Mouse (Mus musculus) stomach, postnatal 0 days (tissue): ENCODE data around the gene Rhbdd1. TPM values are rescaled to one million over a fixed set of nuclear protein-coding genes. Genes with fewer than 3 reads are reported as not detected.

Source experiments
- ATAC-seq: fragments of 200-750 bp; cut with Nextera tagmentation; 2 replicates; pipeline ENCODE4 v1.8.0; 2017; ENCODE audit not compliant: low FRiP score, low TSS enrichment
- DNase-seq: peaks from one replicate; pipeline ENCODE4 v3.0.0-alpha.2; 2016; ENCODE audit warnings: low spot score
- H3K27ac ChIP-seq: fragments of 300-500 bp; sonication (generic); replicated peaks from 2 replicates; pipeline ENCODE4 v1.5.1; 2014; ENCODE audit warnings: mild to moderate bottlenecking, control low read depth
- H3K27me3 ChIP-seq: fragments of 300-500 bp; sonication (generic); 2 replicates; pipeline ENCODE4 v1.6.1; 2014; ENCODE audit warnings: low read length; ENCODE audit not compliant: control insufficient read depth, insufficient read depth
- H3K36me3 ChIP-seq: fragments of 300-500 bp; sonication (generic); 2 replicates; pipeline ENCODE4 v1.6.1; 2014; ENCODE audit warnings: low read length, mixed read lengths; ENCODE audit not compliant: control insufficient read depth, insufficient read depth
- H3K4me1 ChIP-seq: fragments of 300-500 bp; sonication (generic); replicated peaks from 2 replicates; pipeline ENCODE4 v1.6.1; 2014; ENCODE audit warnings: antibody characterized with exemption; ENCODE audit not compliant: control insufficient read depth, insufficient read depth
- H3K4me2 ChIP-seq: fragments of 300-500 bp; sonication (generic); replicated peaks from 2 replicates; pipeline ENCODE4 v1.6.1; 2014; ENCODE audit warnings: low read depth, mild to moderate bottlenecking, control low read depth, moderate library complexity
- H3K4me3 ChIP-seq: fragments of 300-500 bp; sonication (generic); 2 replicates; pipeline ENCODE4 v1.5.1; 2014; ENCODE audit warnings: low read depth, low read length, control low read depth
- H3K9ac ChIP-seq: fragments of 300-500 bp; sonication (generic); 2 replicates; pipeline ENCODE4 v1.6.1; 2014; ENCODE audit warnings: mild to moderate bottlenecking, low read length, control low read depth, mixed read lengths
- H3K9me3 ChIP-seq: fragments of 300-500 bp; sonication (generic); 2 replicates; pipeline ENCODE4 v1.6.1; 2016; ENCODE audit warnings: low read length; ENCODE audit not compliant: control insufficient read depth
- CTCF ChIP-seq: IDR thresholded peaks from 2 replicates; pipeline ENCODE4 v1.5.1; 2016; ENCODE audit warnings: antibody characterized with exemption, low read depth, mild to moderate bottlenecking, moderate library complexity
- EP300 ChIP-seq: optimal IDR thresholded peaks from 2 replicates; pipeline ENCODE3; 2016; ENCODE audit warnings: antibody characterized with exemption
- WGBS: fragments of 180-500 bp; shearing (Covaris S2); extraction: QIAGEN DNeasy Blood & Tissue Kit; methylation state at CpG from one replicate; pipeline ENCODE4 v1.1.7; 2014; 5-methylcytosine and 5-hydroxymethylcytosine counted together
- polyA plus RNA-seq: library from polyadenylated mRNA; unstranded; fragments of >200 nt; fragmentation: Nextera tagmentation; extraction: Ambion mirVana; gene quantifications from 2 replicates; pipeline ENCODE4 v1.2.1, GENCODE M21; 2015

Gene Rhbdd1
- polyA plus RNA-seq, 1 experiment from 2014 or later: 7.5 TPM

DNA sequence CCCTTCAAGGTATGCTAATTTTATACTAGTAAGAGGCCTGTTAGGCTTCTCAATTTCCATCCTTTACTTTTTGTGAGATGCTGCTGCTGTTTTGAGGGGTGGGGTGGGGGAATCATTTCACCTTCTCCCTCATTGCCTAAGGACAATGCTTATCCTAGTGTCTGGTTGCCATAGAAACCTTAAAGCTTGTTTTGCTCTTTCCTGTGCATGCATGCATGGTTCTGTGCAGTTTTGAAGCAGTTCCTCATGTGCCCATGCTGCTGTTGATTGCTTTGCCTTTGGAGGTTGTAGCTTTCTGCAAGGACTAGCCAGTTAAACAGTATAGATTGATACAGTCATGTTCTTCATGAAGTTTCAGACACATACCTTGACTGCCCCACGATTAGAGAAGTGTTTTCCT is 5.2 kb downstream of the Rhbdd1 start:
- no peak for ATAC-seq

GRCm38 (mm10) chr1:82324131-82324785 is 8.0 kb downstream of the Rhbdd1 start:
- WGBS: 30% methylated on average over 4 of the region's 4 CpGs
- ATAC-seq (no peak), DNase-seq (no peak)
- no peaks in the 10 kb centered on the region for H3K36me3 ChIP-seq
- no peak overlapping the region for H3K4me3 ChIP-seq
- peak overlapping the region; percentile 18; the same call in 1 of the 2 replicates for H3K9ac ChIP-seq
- no peaks in the 10 kb centered on the region for H3K4me1 ChIP-seq
- no peak overlapping the region for H3K27ac ChIP-seq
- H3K4me2 ChIP-seq: no peak overlapping the region
- no peaks in the 10 kb centered on the region for H3K9me3 ChIP-seq
- TF ChIP-seq EP300 (no peak), CTCF (no peak)
- H3K27me3 ChIP-seq: no peaks in the 10 kb centered on the region

More for the DNA sequence above, 5.2 kb downstream of the Rhbdd1 start:
- WGBS: 74% methylated on average over 1 of the region's 1 CpGs
- Histone ChIP-seq H3K27ac (no peak overlapping the region), H3K4me1 (no peaks in the 10 kb centered on the region), H3K9ac (no peak overlapping the region), H3K27me3 (no peaks in the 10 kb centered on the region), H3K4me3 (no peak overlapping the region), H3K9me3 (no peaks in the 10 kb centered on the region), H3K4me2 (no peak overlapping the region), H3K36me3 (no peaks in the 10 kb centered on the region)
- no peak for TF ChIP-seq CTCF
- no peak for TF ChIP-seq EP300
- DNase-seq: no peak

DNA sequence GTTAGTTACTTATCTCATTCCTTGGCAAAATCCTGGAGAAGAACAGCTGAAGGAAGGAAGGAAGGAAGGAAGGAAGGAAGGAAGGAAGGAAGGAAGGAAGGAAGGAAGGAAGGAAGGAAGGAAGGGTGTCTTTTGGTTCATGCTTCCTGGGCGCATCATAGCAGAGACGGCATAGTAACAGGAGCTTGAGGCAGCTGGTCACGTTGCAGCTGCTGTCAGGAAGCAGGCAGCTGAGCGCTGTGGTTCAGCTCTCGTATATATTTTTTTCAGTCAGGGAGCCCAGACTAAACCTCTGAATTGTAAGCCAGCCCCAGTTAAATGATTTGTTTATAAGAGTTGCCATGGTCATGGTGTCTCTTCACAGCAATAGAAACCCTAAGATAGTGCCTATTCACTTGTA is 9.9 kb downstream of the Rhbdd1 start:
- Histone ChIP-seq H3K27ac (no peak overlapping the region), H3K4me3 (no peak overlapping the region), H3K4me2 (no peak overlapping the region), H3K36me3 (no peaks in the 10 kb centered on the region), H3K4me1 (no peaks in the 10 kb centered on the region), H3K27me3 (no peaks in the 10 kb centered on the region), H3K9me3 (no peaks in the 10 kb centered on the region), H3K9ac (no peak overlapping the region)
- DNase-seq: no peak
- ATAC-seq: no peak
- WGBS: 73% methylated on average over 5 of the region's 5 CpGs
- TF ChIP-seq CTCF (no peak), EP300 (no peak)

- Histone ChIP-seq H3K27me3 (no peaks in the 10 kb centered on the region), H3K4me3 (no peak overlapping the region), H3K9me3 (no peaks in the 10 kb centered on the region), H3K4me2 (no peak overlapping the region), H3K36me3 (no peaks in the 10 kb centered on the region), H3K9ac (no peak overlapping the region), H3K4me1 (no peaks in the 10 kb centered on the region), H3K27ac (no peak overlapping the region)
- TF ChIP-seq EP300 (no peak), CTCF (no peak)
- 92% methylated on average over 7 of the region's 7 CpGs for WGBS
- DNase-seq (no peak), ATAC-seq (no peak)
These were observed 12.0 kb downstream of the Rhbdd1 start for GRCm38 (mm10) chr1:82328033-82328775.

DNA sequence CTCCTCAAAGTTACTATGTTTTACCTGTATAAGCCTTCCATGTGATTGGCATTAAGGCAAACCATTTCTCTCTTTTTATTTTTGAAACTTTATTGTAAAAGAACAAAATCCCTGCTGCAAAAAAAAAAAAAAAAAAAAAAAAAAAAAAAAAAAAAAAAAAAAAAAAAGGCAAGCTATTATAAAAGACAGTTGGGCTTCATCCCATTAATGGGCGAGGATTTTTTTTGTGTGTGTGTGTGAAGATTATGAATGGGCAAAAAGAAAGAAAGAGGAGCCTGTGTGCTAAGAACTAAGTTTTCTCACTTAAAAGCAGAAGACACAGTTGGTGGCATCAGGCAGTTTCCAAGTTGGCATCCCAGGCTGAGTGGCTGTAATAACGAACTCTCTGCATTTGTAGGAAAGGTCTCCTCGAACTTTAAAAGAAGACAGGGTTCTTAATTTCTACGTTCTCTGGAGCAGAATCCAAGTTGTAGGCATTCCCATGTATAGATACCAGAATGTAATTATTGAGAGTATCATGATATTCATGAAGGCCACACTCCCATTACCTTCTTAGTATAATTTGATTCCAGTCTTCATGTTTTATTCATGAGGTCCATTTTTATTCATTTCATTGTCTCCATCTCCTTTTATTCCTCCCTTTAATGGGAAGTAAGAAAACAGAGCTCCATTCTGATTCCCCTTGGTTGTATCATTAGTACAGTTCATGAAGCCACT is 13.1 kb downstream of the Rhbdd1 start:
- no peaks in the 10 kb centered on the region for H3K36me3 ChIP-seq
- DNase-seq (no peak), ATAC-seq (no peak)
- H3K27ac ChIP-seq: no peak overlapping the region
- no peak overlapping the region for H3K4me3 ChIP-seq
- no peaks in the 10 kb centered on the region for H3K9me3 ChIP-seq
- no peaks in the 10 kb centered on the region for H3K27me3 ChIP-seq
- no peak overlapping the region for H3K9ac ChIP-seq
- H3K4me2 ChIP-seq: no peak overlapping the region
- H3K4me1 ChIP-seq: no peaks in the 10 kb centered on the region
- 85% methylated on average over 4 of the region's 4 CpGs for WGBS
- no peak for TF ChIP-seq EP300
- no peak for TF ChIP-seq CTCF

DNA sequence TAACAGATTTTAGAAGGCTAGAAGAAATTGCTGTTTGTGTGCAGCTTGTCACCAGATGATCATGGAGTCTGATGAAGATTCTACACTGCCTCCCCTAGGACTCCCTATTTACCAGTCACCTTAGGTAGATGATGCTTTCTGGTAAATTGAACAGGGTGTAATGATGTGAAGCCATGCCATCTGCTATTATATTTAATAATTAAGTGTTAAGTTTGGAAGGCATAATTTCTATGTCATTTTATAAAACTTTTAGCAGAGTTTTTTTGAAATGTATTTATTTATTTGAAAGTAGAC is 13.6 kb downstream of the Rhbdd1 start:
- no peaks in the 10 kb centered on the region for H3K36me3 ChIP-seq
- H3K27me3 ChIP-seq: no peaks in the 10 kb centered on the region
- ATAC-seq: no peak
- no peak overlapping the region for H3K4me3 ChIP-seq
- no peak overlapping the region for H3K27ac ChIP-seq
- TF ChIP-seq EP300 (no peak), CTCF (no peak)
- H3K9ac ChIP-seq: no peak overlapping the region
- no peaks in the 10 kb centered on the region for H3K9me3 ChIP-seq
- DNase-seq: no peak
- H3K4me2 ChIP-seq: no peak overlapping the region
- no peaks in the 10 kb centered on the region for H3K4me1 ChIP-seq
